Mouse (Mus musculus) heart, embryonic 16.5 days (tissue): ENCODE measurements around the gene Serpina3j. TPM values are rescaled to one million over a fixed set of nuclear protein-coding genes. Genes with fewer than 3 reads are reported as not detected.
"Not testable (repeated sequence)": the region's sequence is repeated elsewhere in the genome, so short reads cannot be mapped to it uniquely, and the experiment has no call there.

Experiments used
- ATAC-seq: fragments of 200-750 bp; cut with Nextera tagmentation; replicated peaks from 2 replicates; pipeline ENCODE4 v1.8.0; 2017; ENCODE audit warnings: moderate number of reproducible peaks; ENCODE audit not compliant: insufficient read depth, low FRiP score; ENCODE audit errors: extremely low read depth
- H3K27ac ChIP-seq: fragments of 300-500 bp; sonication (generic); 2 replicates; pipeline ENCODE4 v1.5.1; 2014; ENCODE audit warnings: mild to moderate bottlenecking, low read length, control low read depth, moderate library complexity
- H3K27me3 ChIP-seq: fragments of 300-500 bp; sonication (generic); 2 replicates; pipeline ENCODE4 v1.6.1; 2014; ENCODE audit warnings: low read length, mixed read lengths; ENCODE audit not compliant: control insufficient read depth, insufficient read depth
- H3K36me3 ChIP-seq: fragments of 300-500 bp; sonication (generic); 2 replicates; pipeline ENCODE4 v1.6.1; 2014; ENCODE audit not compliant: control insufficient read depth, insufficient read depth
- H3K4me1 ChIP-seq: fragments of 300-500 bp; sonication (generic); 2 replicates; pipeline ENCODE4 v1.6.1; 2014; ENCODE audit warnings: low read length, mixed read lengths; ENCODE audit not compliant: control insufficient read depth, insufficient read depth
- H3K4me2 ChIP-seq: fragments of 300-500 bp; sonication (generic); 2 replicates; pipeline ENCODE4 v1.6.1; 2014; ENCODE audit warnings: low read depth, mild to moderate bottlenecking, control low read depth, low read length
- H3K4me3 ChIP-seq: fragments of 300-500 bp; sonication (generic); 2 replicates; pipeline ENCODE4 v1.5.1; 2014; ENCODE audit warnings: mild to moderate bottlenecking, control low read depth, low read length
- H3K9ac ChIP-seq: fragments of 300-500 bp; sonication (generic); 2 replicates; pipeline ENCODE4 v1.6.1; 2014; ENCODE audit warnings: low read length, control low read depth
- H3K9me3 ChIP-seq: fragments of 300-500 bp; sonication (generic); replicated peaks from 2 replicates; pipeline ENCODE4 v1.6.1; 2016; ENCODE audit warnings: low read length; ENCODE audit not compliant: control insufficient read depth
- WGBS: fragments of 180-500 bp; shearing (Covaris S2); extraction: QIAGEN DNeasy Blood & Tissue Kit; methylation state at CpG from one replicate; pipeline ENCODE4 v1.1.7; 2014; 5-methylcytosine and 5-hydroxymethylcytosine counted together
- polyA plus RNA-seq: library from polyadenylated mRNA; unstranded; fragments of >200 nt; fragmentation: Nextera tagmentation; extraction: Ambion mirVana; gene quantifications from 2 replicates; pipeline ENCODE4 v1.2.1, GENCODE M21; 2015

The Serpina3j gene
- polyA plus RNA-seq, 1 experiment from 2014 or later: 0.25 TPM

DNA sequence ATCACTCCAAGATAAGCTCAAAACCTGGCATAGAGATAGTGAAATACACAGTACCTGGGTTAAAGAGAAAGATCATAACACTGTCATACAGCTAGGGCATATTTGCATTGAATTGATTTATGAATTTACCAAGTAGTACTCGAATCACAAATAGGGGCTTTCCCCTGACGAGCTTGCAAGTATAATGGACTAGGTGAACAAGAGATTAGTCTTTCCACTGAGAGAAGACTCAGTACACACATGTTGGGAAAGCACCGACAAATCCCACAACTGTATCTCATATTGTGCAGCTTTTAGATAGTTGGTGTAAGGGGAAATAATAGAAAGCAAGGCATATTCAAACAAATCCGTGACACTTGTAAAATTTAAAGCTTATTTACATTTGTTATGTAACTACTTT, 8.4 kb upstream of the Serpina3j start:
- H3K9me3 ChIP-seq: 0 out of 2 replicates have a peak, but pooled peaks cover 2% of the 10 kb centered on the region
- no peak for ATAC-seq
- H3K9ac ChIP-seq: no peak overlapping the region
- H3K27me3 ChIP-seq: no peaks in the 10 kb centered on the region
- WGBS: 66% methylated on average over 4 of the region's 4 CpGs
- no peak overlapping the region for H3K27ac ChIP-seq
- H3K4me3 ChIP-seq: no peak overlapping the region
- H3K36me3 ChIP-seq: no peaks in the 10 kb centered on the region
- no peak overlapping the region for H3K4me2 ChIP-seq
- H3K4me1 ChIP-seq: no peaks in the 10 kb centered on the region

DNA sequence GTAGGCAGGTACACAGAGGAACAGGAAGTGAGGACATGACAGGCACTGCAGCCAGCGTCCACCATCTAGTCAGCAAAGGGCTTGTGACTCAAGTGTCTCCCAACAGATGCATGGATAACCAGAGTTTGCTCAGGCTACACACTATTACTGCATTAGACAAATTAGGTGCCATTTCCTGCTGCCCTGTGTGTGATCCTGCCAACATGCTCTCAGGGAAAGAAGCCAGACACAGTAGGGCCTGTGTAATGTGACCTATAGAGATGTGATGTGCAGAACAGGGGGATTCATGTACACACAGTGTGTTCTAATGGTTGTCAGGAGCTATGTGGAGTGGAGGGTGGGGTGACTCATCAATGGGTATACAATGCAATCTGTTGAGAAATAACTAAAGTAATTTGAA, 8.1 kb downstream of the Serpina3j start:
- Histone ChIP-seq H3K27ac (no peak overlapping the region), H3K27me3 (no peaks in the 10 kb centered on the region), H3K4me2 (no peak overlapping the region), H3K4me1 (no peaks in the 10 kb centered on the region), H3K36me3 (no peaks in the 10 kb centered on the region), H3K4me3 (no peak overlapping the region), H3K9ac (no peak overlapping the region), H3K9me3 (no peaks in the 10 kb centered on the region)
- ATAC-seq: no peak
- WGBS: 63% methylated on average over 1 of the region's 1 CpGs

DNA sequence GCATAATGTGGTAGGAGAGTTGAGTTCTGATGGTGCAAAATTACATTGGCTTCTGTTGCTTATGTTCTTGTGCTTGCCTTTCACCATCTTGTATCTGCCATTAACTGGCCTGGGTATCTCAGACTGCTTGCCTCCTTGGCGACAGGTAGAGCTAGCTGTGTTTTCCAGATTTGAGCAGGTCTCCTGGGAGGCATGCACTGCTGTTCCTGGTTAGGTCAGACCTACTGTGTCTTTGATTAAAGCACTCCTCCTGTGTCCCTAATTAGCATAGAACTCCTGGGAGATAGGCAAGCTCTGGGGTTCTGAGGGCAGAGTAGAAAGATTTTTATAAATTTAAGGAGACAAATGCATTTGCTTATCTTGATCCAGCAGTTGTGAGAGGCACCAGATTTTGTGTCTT, 17.3 kb downstream of the Serpina3j start:
- no peak for ATAC-seq
- no peak overlapping the region for H3K4me2 ChIP-seq
- no peak overlapping the region for H3K4me3 ChIP-seq
- 42% methylated on average over 1 of the region's 1 CpGs for WGBS
- no peak overlapping the region for H3K9ac ChIP-seq
- no peaks in the 10 kb centered on the region for H3K27me3 ChIP-seq
- H3K27ac ChIP-seq: no peak overlapping the region
- 0 out of 2 replicates have a peak, but pooled peaks cover 2% of the 10 kb centered on the region for H3K9me3 ChIP-seq
- H3K36me3 ChIP-seq: no peaks in the 10 kb centered on the region
- H3K4me1 ChIP-seq: no peaks in the 10 kb centered on the region

DNA sequence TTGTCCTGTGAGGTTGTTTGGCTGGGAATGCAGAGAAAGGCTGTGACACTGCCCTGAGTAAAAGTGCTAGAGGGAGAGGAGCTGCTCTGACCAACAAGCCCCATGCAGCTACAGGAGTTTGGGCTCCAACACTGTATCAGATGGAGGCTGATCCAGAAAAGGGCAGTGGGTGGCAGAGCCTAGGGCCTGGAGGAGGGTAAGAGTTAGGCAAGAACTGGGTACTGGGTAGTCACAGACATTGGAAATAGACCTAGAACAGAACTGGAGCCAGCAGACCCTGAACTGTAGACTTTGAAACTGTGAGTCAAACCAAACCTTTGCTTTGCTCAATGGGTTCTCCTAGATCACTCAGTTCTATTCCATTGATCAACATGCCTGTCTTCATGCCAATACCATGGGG, 22.5 kb downstream of the Serpina3j start:
- H3K36me3 ChIP-seq, H3K27ac ChIP-seq, H3K27me3 ChIP-seq, H3K4me3 ChIP-seq, H3K9ac ChIP-seq, H3K9me3 ChIP-seq, H3K4me1 ChIP-seq, ATAC-seq, H3K4me2 ChIP-seq: not testable (repeated sequence)

DNA sequence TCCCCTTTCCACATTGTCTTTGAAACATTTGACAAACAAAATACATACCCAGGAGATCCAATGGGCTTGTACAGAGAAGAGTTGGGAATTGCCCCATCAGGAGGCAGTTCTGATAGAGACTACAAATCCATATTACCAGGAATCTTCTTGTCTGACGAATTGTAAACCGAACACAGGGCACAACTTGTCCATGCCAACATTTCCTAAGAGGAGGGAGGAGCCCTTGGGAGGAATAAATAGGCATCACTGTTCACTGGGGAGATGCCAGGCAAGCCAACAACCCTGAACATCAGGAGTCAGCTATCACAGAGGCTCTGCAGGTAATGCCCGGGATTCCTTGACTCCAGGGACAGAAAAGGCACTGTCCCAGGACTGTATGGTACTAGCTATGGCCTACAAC, 23.9 kb downstream of the Serpina3j start, which contains the start of the genes Serpina3k and Serpina3m:
Serpina3k (plus strand) TSS at position 261 of the 400 bp plus-strand sequence.
Serpina3m (plus strand) TSS at position 261 of the 400 bp plus-strand sequence.
- not testable (repeated sequence) for H3K36me3 ChIP-seq, H3K27me3 ChIP-seq, H3K27ac ChIP-seq, H3K4me2 ChIP-seq, H3K9ac ChIP-seq, H3K4me3 ChIP-seq, ATAC-seq, H3K9me3 ChIP-seq, H3K4me1 ChIP-seq
- WGBS: 68% methylated on average over 3 of the region's 3 CpGs

DNA sequence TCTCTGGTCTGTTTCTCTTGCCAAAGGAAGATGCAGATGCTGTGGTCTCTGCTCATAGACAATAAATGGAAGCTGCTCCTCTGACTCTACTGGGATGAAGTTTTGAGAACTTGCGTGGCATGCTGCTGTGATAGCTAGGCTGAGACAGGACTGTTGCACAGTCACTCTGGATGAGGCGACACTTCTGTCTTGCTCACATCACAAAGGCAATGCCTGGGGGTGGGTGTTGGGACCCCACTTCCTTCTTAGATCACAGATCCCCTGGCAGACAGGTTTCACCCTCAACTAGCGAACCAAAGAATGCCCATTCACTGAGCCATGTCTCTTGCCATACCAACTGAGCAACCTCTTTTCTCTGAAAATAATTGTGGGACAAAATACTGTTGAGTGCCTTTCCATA, 24.4 kb downstream of the Serpina3j start:
- 82% methylated on average over 3 of the region's 3 CpGs for WGBS
- no peaks in the 10 kb centered on the region for H3K9me3 ChIP-seq
- no peaks in the 10 kb centered on the region for H3K4me1 ChIP-seq
- no peak for ATAC-seq
- H3K27me3 ChIP-seq: no peaks in the 10 kb centered on the region
- H3K27ac ChIP-seq: no peak overlapping the region
- no peak overlapping the region for H3K4me2 ChIP-seq
- H3K9ac ChIP-seq: no peak overlapping the region
- no peak overlapping the region for H3K4me3 ChIP-seq
- no peaks in the 10 kb centered on the region for H3K36me3 ChIP-seq

DNA sequence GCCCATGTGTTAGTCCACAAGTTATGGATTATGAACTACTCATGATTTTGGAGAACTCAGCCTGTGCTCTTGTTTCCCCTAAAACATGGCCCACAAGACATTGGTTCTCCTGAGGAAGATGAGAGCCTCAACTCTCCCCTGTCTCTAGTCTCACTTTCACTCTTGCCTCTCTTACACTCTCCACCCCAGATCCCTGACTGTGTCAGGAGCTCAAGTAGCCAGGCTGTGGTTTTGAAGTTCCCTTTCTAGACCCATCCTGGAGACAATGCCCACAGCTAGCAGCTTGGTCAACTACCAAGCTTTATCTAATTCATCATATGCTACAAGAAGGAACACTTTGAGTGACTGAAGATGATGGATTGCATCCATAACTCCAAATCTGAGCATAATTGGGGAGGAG, 28.1 kb downstream of the Serpina3j start:
- H3K36me3 ChIP-seq, H3K4me3 ChIP-seq, H3K9me3 ChIP-seq, H3K4me1 ChIP-seq, ATAC-seq, H3K4me2 ChIP-seq, H3K9ac ChIP-seq, H3K27ac ChIP-seq, H3K27me3 ChIP-seq: not testable (repeated sequence)

DNA sequence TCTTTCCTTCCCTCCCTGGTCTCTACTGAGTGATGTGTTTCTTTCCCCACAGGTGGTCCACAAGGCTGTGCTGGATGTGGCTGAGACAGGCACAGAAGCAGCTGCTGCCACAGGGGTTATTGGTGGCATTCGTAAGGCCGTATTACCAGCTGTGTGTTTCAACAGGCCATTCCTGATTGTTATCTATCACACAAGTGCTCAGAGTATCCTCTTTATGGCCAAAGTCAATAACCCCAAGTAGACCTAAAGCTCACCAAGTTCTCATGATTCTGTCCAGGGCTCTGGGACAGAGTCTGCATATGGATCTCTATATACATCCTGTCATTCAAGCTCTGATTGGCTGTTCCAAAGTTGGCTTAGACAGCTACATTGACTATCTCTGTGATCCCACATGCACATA, 30.8 kb downstream of the Serpina3j start:
- no peak overlapping the region for H3K27ac ChIP-seq
- H3K4me1 ChIP-seq: no peaks in the 10 kb centered on the region
- no peak for ATAC-seq
- H3K9me3 ChIP-seq: no peaks in the 10 kb centered on the region
- no peak overlapping the region for H3K4me3 ChIP-seq
- no peak overlapping the region for H3K4me2 ChIP-seq
- no peak overlapping the region for H3K9ac ChIP-seq
- no peaks in the 10 kb centered on the region for H3K36me3 ChIP-seq
- H3K27me3 ChIP-seq: no peaks in the 10 kb centered on the region
- 75% methylated on average over 2 of the region's 2 CpGs for WGBS

DNA sequence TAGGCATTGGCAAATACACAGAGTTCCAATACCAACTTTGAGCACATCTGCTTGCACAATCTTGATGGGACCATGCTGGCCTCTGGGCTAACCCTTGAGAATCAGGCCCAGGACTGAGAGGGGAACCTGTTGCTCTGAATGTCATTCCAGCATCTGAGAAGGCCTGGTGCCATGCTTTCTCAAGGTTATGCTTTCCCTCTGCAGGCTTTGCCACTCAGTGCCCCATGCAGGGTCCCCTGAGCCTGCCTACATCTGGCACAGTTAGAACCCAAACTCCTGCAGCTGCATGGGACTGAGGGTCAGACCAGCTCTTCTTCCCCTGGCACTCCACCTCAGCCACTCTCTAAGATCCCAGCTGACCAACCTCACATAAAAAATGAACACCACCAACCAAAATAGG, 31.4 kb downstream of the Serpina3j start:
- Histone ChIP-seq H3K4me2 (no peak overlapping the region), H3K27ac (no peak overlapping the region), H3K27me3 (no peaks in the 10 kb centered on the region), H3K4me1 (no peaks in the 10 kb centered on the region), H3K9ac (no peak overlapping the region), H3K4me3 (no peak overlapping the region), H3K36me3 (no peaks in the 10 kb centered on the region), H3K9me3 (no peaks in the 10 kb centered on the region)
- no peak for ATAC-seq

DNA sequence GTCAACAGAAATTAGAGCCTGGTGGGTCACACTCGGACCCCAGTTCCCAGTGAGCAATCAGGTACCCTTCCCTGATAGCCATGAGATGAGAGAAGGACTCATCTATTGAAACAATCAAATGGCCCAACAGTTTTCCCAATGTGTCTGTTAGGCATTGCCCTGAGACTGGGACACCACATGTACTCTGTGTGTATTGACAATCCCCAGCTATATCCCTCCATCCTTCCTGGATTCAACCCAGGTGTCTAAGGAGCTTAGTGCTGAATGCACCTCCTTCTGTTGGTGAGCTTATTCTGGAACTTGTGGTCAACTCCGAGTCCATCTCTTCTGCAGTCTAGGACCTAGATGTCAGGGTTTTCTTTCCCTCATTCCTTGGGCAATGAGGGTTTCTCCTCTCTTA, 32.7 kb downstream of the Serpina3j start:
- no peaks in the 10 kb centered on the region for H3K4me1 ChIP-seq
- no peak overlapping the region for H3K4me3 ChIP-seq
- no peaks in the 10 kb centered on the region for H3K36me3 ChIP-seq
- no peaks in the 10 kb centered on the region for H3K27me3 ChIP-seq
- WGBS: 70% methylated on average over 2 of the region's 2 CpGs
- H3K9me3 ChIP-seq: no peaks in the 10 kb centered on the region
- H3K4me2 ChIP-seq: no peak overlapping the region
- H3K9ac ChIP-seq: no peak overlapping the region
- no peak overlapping the region for H3K27ac ChIP-seq
- no peak for ATAC-seq
